Mouse (Mus musculus) stomach, postnatal 0 days (tissue): ENCODE data around the gene N4bp1. TPM values are rescaled to one million over a fixed set of nuclear protein-coding genes. Genes with fewer than 3 reads are reported as not detected.
A peak's percentile ranks its signal among the peaks of the same experiment; 100 is the strongest.

Experiments
- ATAC-seq: fragments of 200-750 bp; cut with Nextera tagmentation; 2 replicates; pipeline ENCODE4 v1.8.0; 2017; ENCODE audit not compliant: low FRiP score, low TSS enrichment
- DNase-seq: peaks from one replicate; pipeline ENCODE4 v3.0.0-alpha.2; 2016; ENCODE audit warnings: low spot score
- H3K27ac ChIP-seq: fragments of 300-500 bp; sonication (generic); replicated peaks from 2 replicates; pipeline ENCODE4 v1.5.1; 2014; ENCODE audit warnings: mild to moderate bottlenecking, control low read depth
- H3K27me3 ChIP-seq: fragments of 300-500 bp; sonication (generic); 2 replicates; pipeline ENCODE4 v1.6.1; 2014; ENCODE audit warnings: low read length; ENCODE audit not compliant: control insufficient read depth, insufficient read depth
- H3K36me3 ChIP-seq: fragments of 300-500 bp; sonication (generic); 2 replicates; pipeline ENCODE4 v1.6.1; 2014; ENCODE audit warnings: low read length, mixed read lengths; ENCODE audit not compliant: control insufficient read depth, insufficient read depth
- H3K4me1 ChIP-seq: fragments of 300-500 bp; sonication (generic); replicated peaks from 2 replicates; pipeline ENCODE4 v1.6.1; 2014; ENCODE audit warnings: antibody characterized with exemption; ENCODE audit not compliant: control insufficient read depth, insufficient read depth
- H3K4me2 ChIP-seq: fragments of 300-500 bp; sonication (generic); replicated peaks from 2 replicates; pipeline ENCODE4 v1.6.1; 2014; ENCODE audit warnings: low read depth, mild to moderate bottlenecking, control low read depth, moderate library complexity
- H3K4me3 ChIP-seq: fragments of 300-500 bp; sonication (generic); 2 replicates; pipeline ENCODE4 v1.5.1; 2014; ENCODE audit warnings: low read depth, low read length, control low read depth
- H3K9ac ChIP-seq: fragments of 300-500 bp; sonication (generic); 2 replicates; pipeline ENCODE4 v1.6.1; 2014; ENCODE audit warnings: mild to moderate bottlenecking, low read length, control low read depth, mixed read lengths
- H3K9me3 ChIP-seq: fragments of 300-500 bp; sonication (generic); 2 replicates; pipeline ENCODE4 v1.6.1; 2016; ENCODE audit warnings: low read length; ENCODE audit not compliant: control insufficient read depth
- CTCF ChIP-seq: IDR thresholded peaks from 2 replicates; pipeline ENCODE4 v1.5.1; 2016; ENCODE audit warnings: antibody characterized with exemption, low read depth, mild to moderate bottlenecking, moderate library complexity
- EP300 ChIP-seq: optimal IDR thresholded peaks from 2 replicates; pipeline ENCODE3; 2016; ENCODE audit warnings: antibody characterized with exemption
- WGBS: fragments of 180-500 bp; shearing (Covaris S2); extraction: QIAGEN DNeasy Blood & Tissue Kit; methylation state at CpG from one replicate; pipeline ENCODE4 v1.1.7; 2014; 5-methylcytosine and 5-hydroxymethylcytosine counted together
- polyA plus RNA-seq: library from polyadenylated mRNA; unstranded; fragments of >200 nt; fragmentation: Nextera tagmentation; extraction: Ambion mirVana; gene quantifications from 2 replicates; pipeline ENCODE4 v1.2.1, GENCODE M21; 2015

The N4bp1 gene
- polyA plus RNA-seq, 1 experiment from 2014 or later, result 6.5 TPM

GRCm38 (mm10) chr8:86825674-86826448 is 59.2 kb downstream of the N4bp1 start:
- Histone ChIP-seq H3K4me2 (no peak overlapping the region), H3K4me3 (no peak overlapping the region), H3K9ac (no peak overlapping the region), H3K36me3 (no peaks in the 10 kb centered on the region), H3K4me1 (0 out of 2 replicates have a peak, but pooled peaks cover under 1% of the 10 kb centered on the region), H3K27ac (peak overlapping the region; percentile 45; the same call in 1 of the 2 replicates), H3K27me3 (no peaks in the 10 kb centered on the region), H3K9me3 (no peaks in the 10 kb centered on the region)
- DNase-seq (no peak), ATAC-seq (peak; percentile 53; the same call in 1 of the 2 replicates)
- WGBS, result 56% methylated on average over 9 of the region's 9 CpGs
- TF ChIP-seq CTCF (no peak), EP300 (no peak)

GRCm38 (mm10) chr8:86824735-86825134 is 60.3 kb downstream of the N4bp1 start:
- Histone ChIP-seq H3K4me2 (no peak overlapping the region), H3K27ac (no peak overlapping the region), H3K36me3 (no peaks in the 10 kb centered on the region), H3K27me3 (no peaks in the 10 kb centered on the region), H3K9ac (no peak overlapping the region), H3K9me3 (no peaks in the 10 kb centered on the region), H3K4me3 (no peak overlapping the region), H3K4me1 (0 out of 2 replicates have a peak, but pooled peaks cover 3% of the 10 kb centered on the region)
- no peak for DNase-seq
- TF ChIP-seq EP300 (no peak), CTCF (no peak)
- ATAC-seq, result no peak
- 73% methylated on average over 4 of the region's 4 CpGs for WGBS

- peak; percentile 86 for TF ChIP-seq CTCF
- TF ChIP-seq EP300, result no peak
- H3K9me3 ChIP-seq, result no peaks in the 10 kb centered on the region
- H3K9ac ChIP-seq, result no peak overlapping the region
- no peaks in the 10 kb centered on the region for H3K36me3 ChIP-seq
- no peak overlapping the region for H3K4me3 ChIP-seq
- WGBS, result 8% methylated on average over 3 of the region's 3 CpGs
- peak overlapping the region; percentile 10; the same call in 1 of the 2 replicates for H3K27ac ChIP-seq
- no peaks in the 10 kb centered on the region for H3K27me3 ChIP-seq
- H3K4me1 ChIP-seq, result 0 out of 2 replicates have a peak, but pooled peaks cover 7% of the 10 kb centered on the region
- H3K4me2 ChIP-seq, result no peak overlapping the region
- ATAC-seq (peak; percentile 80; the same call in 1 of the 2 replicates), DNase-seq (peak; percentile 60)
Measured at GRCm38 (mm10) chr8:86820756-86821201, 64.3 kb downstream of the N4bp1 start.

GRCm38 (mm10) chr8:86820186-86820755 is 64.8 kb downstream of the N4bp1 start:
- Histone ChIP-seq H3K4me1 (0 out of 2 replicates have a peak, but pooled peaks cover 7% of the 10 kb centered on the region), H3K27me3 (no peaks in the 10 kb centered on the region), H3K27ac (peak overlapping the region; percentile 49; the same call in 1 of the 2 replicates), H3K4me3 (no peak overlapping the region), H3K4me2 (no peak overlapping the region), H3K36me3 (no peaks in the 10 kb centered on the region), H3K9me3 (no peaks in the 10 kb centered on the region), H3K9ac (no peak overlapping the region)
- WGBS, result 27% methylated on average over 2 of the region's 2 CpGs
- DNase-seq (no peak), ATAC-seq (0 out of 2 replicates have a peak, but pooled peaks have one; percentile 21)
- no peak for TF ChIP-seq CTCF
- no peak for TF ChIP-seq EP300

DNA sequence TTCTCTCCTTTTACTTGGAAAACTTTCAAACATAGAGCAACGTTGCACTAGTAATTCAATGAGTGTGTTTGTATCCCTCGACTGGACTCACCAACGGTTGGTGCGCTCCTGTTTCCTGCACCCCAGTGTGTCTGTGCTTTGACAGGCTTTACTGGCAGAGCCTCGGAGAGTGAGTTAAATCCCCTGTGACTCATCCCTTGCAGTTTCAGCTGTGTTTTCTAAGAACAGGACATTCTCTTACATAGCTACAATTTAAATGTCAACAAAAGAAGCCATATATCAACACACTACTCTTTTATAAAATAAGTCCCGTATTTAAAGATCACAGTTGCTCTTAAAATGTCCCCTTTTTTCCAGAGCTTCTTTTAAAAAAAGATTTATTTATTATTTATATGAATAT is 65.6 kb downstream of the N4bp1 start:
- peak; percentile 48 for TF ChIP-seq EP300
- TF ChIP-seq CTCF, result no peak
- Histone ChIP-seq H3K27ac (0 out of 2 replicates have a peak overlapping the region, but pooled peaks have one; percentile 58), H3K4me1 (0 out of 2 replicates have a peak, but pooled peaks cover 7% of the 10 kb centered on the region), H3K9me3 (no peaks in the 10 kb centered on the region), H3K4me3 (no peak overlapping the region), H3K27me3 (no peaks in the 10 kb centered on the region), H3K9ac (no peak overlapping the region), H3K36me3 (no peaks in the 10 kb centered on the region), H3K4me2 (no peak overlapping the region)
- WGBS, result 30% methylated on average over 6 of the region's 6 CpGs
- peak; percentile 67; the same call in 1 of the 2 replicates for ATAC-seq
- no peak for DNase-seq
